Mouse (Mus musculus) olfactory bulb, adult 2 months (tissue): Measurements from ENCODE around the gene Padi1.

ENCODE experiments used
- CTCF ChIP-seq: fragments of 200-500 bp; IDR thresholded peaks from 2 replicates; pipeline ENCODE4 v1.5.1; 2012; ENCODE audit warnings: low read depth, mild to moderate bottlenecking, low read length, moderate library complexity; ENCODE audit not compliant: insufficient read depth
- POLR2A ChIP-seq: fragments of 200-500 bp; IDR thresholded peaks from 2 replicates; pipeline ENCODE4 v1.6.1; 2012; ENCODE audit warnings: mild to moderate bottlenecking, low read depth, low read length, moderate library complexity; ENCODE audit not compliant: insufficient read depth

DNA sequence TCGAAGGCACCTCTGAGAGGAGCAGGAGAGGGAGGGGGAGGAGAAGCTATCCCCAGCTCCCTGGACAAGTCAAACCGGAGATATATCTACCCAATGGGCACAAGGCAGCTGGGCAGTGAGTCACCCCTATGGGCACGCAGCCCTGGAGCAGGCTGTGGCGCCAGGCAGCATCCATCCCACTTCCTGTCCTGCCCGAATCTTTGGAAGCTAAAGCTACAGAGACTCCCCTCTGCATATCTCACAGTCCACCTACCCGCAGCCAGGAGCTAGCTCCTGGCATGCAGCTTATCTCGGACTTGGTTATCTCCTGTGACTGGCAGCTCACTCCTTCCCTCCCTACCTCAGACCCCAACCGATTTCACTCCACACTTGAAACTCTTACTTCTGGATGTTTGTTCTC lies 36.5 kb downstream of the Padi1 start:
- no peak for TF ChIP-seq CTCF
- no peak for TF ChIP-seq POLR2A
